Mouse (Mus musculus) left cerebral cortex, postnatal 25 days (tissue): ENCODE results near the gene Clcn7. TPM values are rescaled to one million over a fixed set of nuclear protein-coding genes. Genes with fewer than 3 reads are reported as not detected.

Experiments used
- DNase-seq, 2 experiments: peaks; one replicate each; pipeline ENCODE4 v3.0.0; 2022; ENCODE audit warnings: low spot score in 2 of 2, mixed read lengths in 1 of 2
- intact Hi-C: fragments of 180-260 bp; cut with DNase I; formaldehyde crosslinking; loops from one replicate; pipeline ENCODE4 v1.15.1; 2025
- total RNA-seq, 2 experiments: library from RNA; stranded (reverse); gene quantifications; 2 replicates each; pipeline ENCODE4 v1.2.3; 2021

Gene Clcn7
- 10 to 100 TPM; 51.4 to 52.3 TPM for total RNA-seq

DNA sequence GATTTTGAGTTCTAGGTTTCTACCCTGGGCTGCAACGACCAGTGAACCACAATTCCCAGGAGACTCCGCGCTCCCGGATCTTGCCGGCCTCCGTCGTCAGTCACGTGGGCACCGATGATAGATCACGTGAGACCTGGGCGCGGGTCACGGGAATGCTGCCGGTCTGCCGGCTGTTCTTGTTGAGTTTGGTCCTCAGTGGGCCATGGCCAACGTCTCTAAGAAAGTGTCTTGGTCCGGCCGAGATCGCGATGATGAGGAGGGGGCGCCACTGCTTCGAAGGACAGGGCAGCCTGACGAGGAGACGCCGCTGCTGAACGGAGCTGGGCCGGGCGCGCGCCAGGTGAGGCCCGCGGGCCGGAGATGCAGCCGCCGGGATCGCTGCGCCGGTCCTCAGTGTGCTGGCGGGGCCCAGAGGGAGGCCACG, at the start of gene Clcn7:
Gene Clcn7 (plus strand): TSS at position 117 of the 424 bp plus-strand sequence.
- peak; percentile 95 to 97 for DNase-seq
- intact Hi-C loops: loop anchor here (1.0 to 2.0 kb wide), 2 partner anchors 16 to 51 kb away; partner anchors contain the start of gene BC003965

DNA sequence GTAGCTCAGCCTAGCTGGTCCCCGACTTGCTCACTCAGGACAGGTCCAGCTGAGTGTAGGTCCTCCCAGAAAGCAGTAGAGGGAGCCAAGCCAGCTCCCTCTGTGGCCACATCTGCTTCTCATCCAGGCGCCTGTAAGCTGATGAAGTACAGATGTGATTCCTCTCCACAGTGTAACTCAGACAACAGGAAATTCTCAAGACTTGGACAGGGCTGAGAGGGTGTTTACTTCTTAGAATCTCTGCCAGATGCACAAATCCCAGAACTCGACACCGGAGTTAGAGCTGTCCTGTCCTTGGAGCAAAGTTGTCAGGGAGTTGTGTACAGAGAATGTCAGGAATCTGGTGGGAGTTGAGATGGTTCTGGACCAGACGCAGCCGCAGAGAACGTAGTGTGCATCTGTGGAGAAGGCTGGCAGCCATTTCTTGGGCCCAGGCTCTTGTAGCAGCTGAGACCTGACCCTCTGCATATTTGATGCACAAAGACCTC, 49.7 kb upstream of the Clcn7 start, which contains the start of gene Tmem204:
Gene Tmem204 (minus strand): TSS at position 148 of the 488 bp plus-strand sequence.
- intact Hi-C loops: loop anchor here (5.0 kb wide), 1 partner anchor 46 kb away; no protein-coding TSS in a partner anchor
- no peak for DNase-seq

DNA sequence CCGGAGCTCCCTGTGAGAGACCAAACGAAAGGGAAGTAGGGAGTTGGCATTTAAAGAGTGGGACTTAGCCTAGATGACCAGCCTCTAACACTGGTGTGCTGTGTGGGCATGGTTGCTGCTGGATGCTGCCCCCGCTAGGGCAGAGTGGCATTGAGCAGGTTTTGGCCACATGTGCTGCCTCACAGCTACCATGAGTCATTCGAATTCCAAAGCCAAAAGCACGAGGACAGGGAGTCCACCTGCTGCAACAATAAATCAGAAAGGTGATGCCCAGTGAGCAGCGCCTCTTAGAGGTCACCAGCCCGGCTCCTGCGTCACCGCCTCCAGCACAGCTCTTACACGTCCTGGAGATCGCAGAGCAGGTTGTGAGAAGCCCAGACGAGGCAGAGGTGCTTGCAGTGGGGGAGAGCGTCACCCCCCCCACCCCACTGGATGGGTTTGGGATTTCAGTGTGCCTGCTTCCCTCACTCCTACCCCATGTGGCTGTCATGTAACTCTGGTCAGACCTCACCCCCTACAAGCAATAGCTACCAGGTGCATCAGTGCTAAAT, 48.3 kb upstream of the Clcn7 start:
- intact Hi-C loops: loop anchor here (5.0 kb wide), 1 partner anchor 48 kb away; no protein-coding TSS in a partner anchor
- DNase-seq: no peak

DNA sequence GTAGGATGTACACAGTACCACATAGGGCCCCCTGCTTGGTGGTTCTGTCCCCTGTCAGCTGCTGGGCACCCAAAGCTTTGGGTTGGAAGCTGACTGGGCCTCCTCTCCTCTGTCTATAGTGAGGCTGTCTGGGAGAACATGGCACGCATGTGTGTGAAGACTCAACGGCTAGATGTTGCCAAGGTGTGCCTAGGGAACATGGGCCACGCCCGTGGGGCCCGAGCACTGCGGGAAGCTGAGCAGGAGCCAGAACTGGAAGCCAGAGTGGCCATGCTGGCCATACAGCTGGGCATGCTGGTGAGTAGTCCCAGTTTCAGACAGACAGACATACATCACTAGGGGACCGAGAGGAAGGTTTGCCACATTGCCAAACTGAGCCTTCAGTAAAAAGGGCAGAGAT, 46.5 kb upstream of the Clcn7 start:
- no peak for DNase-seq
- intact Hi-C loops: no loop called here

- DNase-seq: no peak
- intact Hi-C loops: no loop called here
Measured at GRCm38 (mm10) chr17:25089158-25089557, 44.0 kb upstream of the Clcn7 start.

GRCm38 (mm10) chr17:25090450-25090849, 42.7 kb upstream of the Clcn7 start:
- DNase-seq: no peak
- intact Hi-C loops: no loop called here

GRCm38 (mm10) chr17:25096221-25096620, 37.0 kb upstream of the Clcn7 start:
- intact Hi-C loops: no loop called here
- DNase-seq: no peak

- intact Hi-C loops: no loop called here
- no peak for DNase-seq
Measured at GRCm38 (mm10) chr17:25100052-25100451, 33.1 kb upstream of the Clcn7 start.

- intact Hi-C loops: no loop called here
- DNase-seq: peak in 1 of 2 experiments; percentile 47
Measured at GRCm38 (mm10) chr17:25101338-25101737, 31.9 kb upstream of the Clcn7 start.

DNA sequence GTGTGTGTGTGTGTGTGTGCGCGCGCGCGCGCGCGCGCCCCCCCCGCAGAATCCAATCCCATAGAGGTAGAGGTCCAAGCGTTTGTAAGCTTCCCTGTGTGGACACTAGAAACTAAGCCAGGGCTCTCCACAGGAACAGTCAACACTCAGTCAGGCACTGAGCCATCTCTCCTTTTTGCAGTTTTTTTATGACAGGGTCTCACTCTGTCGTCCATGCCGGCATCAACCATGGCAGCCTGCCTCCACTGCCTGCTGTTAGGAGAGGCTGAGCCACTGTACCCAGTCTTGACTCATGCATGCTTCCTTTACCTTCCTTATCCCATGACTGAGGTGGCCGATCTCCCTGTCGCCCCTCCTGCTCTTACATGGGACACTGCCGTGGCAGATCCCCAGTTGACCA, 25.4 kb upstream of the Clcn7 start:
- no peak for DNase-seq

GRCm38 (mm10) chr17:25109578-25109977, 23.6 kb upstream of the Clcn7 start:
- intact Hi-C loops: no loop called here
- DNase-seq: no peak

More for the DNA sequence above, 25.4 kb upstream of the Clcn7 start:
- intact Hi-C loops: no loop called here

DNA sequence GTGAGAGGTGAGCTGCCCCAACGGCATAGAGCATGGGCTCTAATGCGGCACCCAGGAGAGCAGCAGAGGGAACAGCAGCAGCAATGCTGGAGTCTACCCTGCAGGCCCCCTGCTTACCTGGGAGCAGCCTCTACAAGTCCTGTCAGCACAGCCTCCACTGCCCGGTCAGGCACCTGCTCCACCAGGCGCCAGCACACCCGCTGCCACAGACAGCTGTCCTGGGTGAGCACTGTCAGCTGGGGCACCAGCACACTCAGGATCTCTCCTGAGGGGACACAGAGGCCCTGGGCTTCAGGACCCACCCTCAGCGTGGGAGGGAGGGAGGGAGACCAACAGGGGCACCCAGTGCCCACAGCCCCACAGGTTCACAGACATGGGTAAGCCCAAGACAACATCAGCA, 22.6 kb upstream of the Clcn7 start:
- no peak for DNase-seq
- intact Hi-C loops: no loop called here

- DNase-seq: no peak
- intact Hi-C loops: no loop called here
Measured at GRCm38 (mm10) chr17:25111220-25111619, 22.0 kb upstream of the Clcn7 start.

GRCm38 (mm10) chr17:25111739-25112422, 21.3 kb upstream of the Clcn7 start:
- intact Hi-C loops: no loop called here
- peak; percentile 25 to 70 for DNase-seq

- intact Hi-C loops: no loop called here
- no peak for DNase-seq
Measured at GRCm38 (mm10) chr17:25112423-25112810, 20.8 kb upstream of the Clcn7 start.

GRCm38 (mm10) chr17:25114908-25115645, 18.1 kb upstream of the Clcn7 start:
- intact Hi-C loops: no loop called here
- DNase-seq: no peak

GRCm38 (mm10) chr17:25115664-25116432, 17.3 kb upstream of the Clcn7 start, which contains the start of gene Telo2:
TSS of gene Telo2 (minus strand) at chr17:25115967.
- intact Hi-C loops: loop anchor here (2.0 kb wide), 2 partner anchors 17 to 69 kb away; partner anchors contain the start of genes BC003965 and Clcn7
- peak; percentile 92 to 93 for DNase-seq

DNA sequence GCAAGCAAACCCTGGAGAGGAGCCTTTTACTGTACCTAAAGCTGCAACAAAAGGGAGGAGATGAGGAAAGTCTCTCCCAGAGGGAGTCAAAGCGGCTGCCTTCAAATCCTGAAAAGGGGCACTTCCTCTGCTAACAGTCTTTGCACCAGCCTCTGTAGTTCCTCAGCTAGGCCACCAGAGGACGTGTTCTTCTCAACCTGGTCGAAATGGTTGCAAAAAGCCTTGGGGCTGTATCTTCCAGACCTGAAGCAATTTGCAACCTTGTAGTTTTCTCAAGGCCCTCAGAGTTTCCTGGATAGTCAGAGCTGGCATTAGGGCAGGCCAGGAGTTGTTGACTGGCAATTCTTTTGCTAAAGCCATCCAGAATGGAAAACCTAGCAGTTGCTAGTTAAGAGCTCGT, 15.9 kb upstream of the Clcn7 start:
- peak in 1 of 2 experiments; percentile 13 for DNase-seq
- intact Hi-C loops: loop anchor here (2.0 kb wide), 2 partner anchors 16 to 68 kb away; partner anchors contain the start of genes BC003965 and Clcn7

DNA sequence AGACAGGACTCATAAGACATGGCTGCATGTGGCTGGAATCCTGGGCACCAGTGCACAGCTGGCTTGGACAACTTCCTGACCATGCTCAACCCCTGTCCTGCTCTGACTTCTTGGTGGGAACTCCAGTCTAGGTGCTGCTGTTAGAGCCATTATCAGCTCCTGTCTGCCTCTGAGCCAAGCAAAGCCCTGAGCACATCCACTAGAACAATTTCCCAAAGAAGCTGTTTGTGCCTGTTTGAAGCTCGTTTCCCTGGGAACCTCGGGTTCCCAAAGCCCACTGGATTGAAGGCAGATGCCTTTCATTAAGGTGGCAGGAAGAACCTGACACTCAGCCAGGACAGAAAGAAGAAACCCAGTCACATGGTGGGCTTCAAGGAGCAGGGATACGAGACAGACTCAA, 12.8 kb upstream of the Clcn7 start, which contains the start of gene Ptx4:
Gene Ptx4 (plus strand): TSS at position 355 of the 400 bp plus-strand sequence.
- intact Hi-C loops: no loop called here
- DNase-seq: no peak
